Mouse (Mus musculus) testis, postnatal 10 days (tissue): ENCODE data around the gene Adk.

Experiments used
- DNase-seq: peaks from one replicate; pipeline ENCODE4 v3.0.0; 2021; ENCODE audit warnings: low spot score

Adk gene

DNA sequence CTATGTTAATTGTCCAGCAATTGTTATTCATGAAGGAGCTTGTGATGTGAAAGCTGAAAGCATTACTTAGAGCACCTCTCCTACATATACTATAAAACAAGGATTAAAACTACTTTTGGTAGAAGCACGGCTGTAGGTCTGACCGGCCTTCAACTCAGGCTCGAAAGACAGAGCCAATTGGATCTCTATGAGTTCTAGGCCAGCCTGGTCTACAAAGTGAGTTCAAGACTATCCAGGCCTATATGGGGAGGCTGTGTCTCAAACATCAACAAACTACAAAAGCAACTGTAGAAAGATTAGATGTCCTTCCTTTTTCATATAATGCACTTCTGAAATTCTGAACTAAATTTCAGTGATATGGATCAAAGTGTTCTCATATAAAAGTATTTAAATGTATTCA, 113.7 kb downstream of the Adk start:
- no peak for DNase-seq

DNA sequence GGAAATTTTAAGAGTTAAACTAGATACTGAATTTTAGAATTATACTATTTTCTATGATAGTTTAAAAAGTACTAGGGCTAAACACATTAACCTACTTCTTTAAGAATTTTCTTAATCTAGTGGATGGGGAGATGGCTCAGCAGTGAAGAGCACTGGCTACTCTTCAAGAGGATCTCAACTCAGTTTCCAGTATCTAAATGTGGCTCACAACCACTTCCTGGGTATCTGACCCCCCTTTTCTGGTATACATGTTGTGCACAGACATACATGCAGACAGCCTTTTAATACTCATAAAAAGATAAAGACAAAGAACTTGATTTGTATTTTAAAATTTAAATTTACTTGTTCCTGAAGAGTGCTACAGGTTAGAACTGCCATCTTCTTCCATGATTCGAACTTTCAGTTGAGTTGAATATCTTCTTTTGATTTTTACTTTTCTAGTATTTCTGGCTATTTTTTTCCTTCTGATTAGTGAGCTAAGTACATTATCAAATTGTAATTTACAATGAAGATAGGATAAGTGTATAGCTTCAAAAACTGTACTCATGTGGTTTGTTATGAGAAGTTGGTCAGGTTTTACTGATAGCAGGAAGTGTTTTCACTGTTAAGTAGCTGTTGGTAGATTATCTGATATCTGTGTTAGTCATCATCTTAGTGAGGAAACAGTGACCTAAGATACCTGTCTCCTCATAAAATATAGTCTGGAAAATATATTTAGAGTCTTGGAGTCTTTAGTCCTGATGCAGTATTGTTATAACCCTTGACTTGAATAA, 121.8 kb downstream of the Adk start:
- DNase-seq = no peak

DNA sequence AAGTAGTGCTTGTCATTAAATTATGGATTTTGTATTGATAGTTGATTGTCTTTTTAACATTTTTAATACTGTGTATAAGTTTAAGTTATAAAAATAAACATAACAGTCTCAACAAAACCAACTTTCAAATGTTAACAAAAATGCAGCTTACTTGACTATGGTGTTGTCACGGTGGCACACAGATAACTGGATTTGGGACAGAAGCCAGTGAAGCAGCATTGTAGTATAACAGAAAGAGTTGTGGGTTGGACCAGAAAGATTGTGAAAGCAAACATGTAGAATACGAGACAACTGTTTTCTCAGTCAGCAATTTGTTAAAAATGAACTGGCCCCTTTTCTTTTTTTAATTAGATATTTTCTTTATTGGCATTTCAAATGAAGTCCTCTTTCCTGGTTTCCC, 122.4 kb downstream of the Adk start:
- no peak for DNase-seq

DNA sequence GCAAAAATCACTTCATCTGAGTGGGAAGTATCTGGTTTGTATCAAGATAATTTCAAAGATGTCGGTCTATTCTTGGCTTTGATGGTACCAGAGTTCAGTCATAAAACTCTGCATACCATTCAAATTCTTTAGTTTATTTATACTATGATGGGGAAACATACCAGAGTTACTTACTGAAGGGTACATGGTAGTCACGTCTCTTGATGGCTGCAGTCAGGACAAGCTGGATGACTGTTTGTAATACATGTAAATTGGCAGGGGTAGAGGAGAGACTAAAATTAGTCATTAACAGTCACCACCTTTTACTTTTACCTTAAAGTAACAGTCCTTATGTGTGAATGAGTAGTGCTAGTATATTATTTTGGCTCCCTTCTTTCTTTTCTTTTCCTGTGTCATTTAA, 125.4 kb downstream of the Adk start:
- DNase-seq = no peak

DNA sequence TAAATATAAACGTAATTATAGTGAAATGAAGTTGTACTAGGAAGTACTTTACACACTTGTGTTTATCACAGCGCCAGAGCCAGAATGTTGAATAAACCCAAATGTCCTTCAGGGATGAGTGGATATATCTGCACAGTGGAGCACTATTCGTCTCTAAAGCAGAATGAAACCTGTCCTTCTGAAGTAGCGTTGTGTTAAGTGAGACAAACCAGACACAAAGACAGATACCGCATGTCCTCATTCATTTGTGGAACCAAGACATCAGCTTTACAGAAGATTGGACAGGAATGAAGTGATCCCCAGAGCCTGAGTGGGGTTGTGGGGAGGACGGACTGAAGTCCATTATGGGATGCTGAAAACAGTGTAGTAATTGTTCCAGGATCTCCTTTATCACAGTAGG, 126.0 kb downstream of the Adk start:
- DNase-seq = no peak

DNA sequence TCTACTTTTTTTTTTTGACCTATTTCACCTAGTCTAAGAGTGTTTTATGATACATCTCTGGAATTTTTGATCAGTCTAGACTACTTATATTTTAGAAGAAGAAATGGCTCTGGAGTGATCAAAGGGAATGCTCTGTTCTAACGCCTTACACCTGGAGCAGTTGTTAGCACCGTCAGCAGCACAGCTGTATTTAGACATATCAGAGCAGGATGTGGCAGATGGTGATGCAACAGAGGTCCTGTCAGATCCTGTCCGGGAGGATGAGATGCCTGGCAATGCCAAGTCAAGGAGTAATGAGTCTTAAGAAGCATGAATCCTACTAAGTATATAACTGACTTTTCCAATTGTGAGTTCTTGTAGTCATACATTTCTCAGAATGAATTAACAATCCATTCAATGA, 128.7 kb downstream of the Adk start:
- no peak for DNase-seq

DNA sequence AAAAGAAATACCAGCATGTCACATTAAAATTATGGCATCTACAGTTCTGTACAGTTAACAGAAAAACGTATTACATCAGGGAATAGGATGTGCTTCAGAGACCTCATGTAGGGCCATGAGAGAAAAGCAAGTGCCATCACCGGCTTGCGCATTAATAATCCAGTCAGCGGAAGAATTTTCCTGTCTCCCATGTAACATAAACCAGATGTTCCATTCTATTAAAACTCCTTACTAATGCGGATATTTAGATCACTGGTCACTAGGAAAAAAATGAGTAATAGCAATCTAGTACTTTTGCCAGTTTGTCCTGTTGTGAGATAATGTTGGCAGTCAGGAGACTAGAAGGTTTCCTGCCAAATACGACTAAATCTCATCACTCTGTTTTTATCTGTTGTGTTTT, 139.6 kb downstream of the Adk start:
- DNase-seq = no peak

DNA sequence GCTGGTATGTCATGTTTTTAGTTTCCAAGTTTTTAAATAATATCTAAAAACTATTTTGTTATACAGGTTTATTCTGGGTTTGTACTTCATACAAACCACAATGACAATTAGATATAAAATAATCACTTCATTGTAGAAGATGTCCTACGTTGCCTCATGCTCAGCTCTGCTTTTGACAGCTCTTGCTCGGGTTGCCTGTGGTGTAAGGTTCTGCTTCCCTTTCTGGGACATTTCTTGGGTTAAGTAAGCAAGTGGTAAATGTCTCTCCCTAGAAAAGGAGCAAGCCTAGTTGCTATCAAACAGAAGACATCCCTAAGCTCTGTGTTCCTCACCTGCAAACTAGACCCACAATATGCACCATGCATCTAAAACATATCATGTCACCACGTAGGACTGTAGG, 140.4 kb downstream of the Adk start:
- no peak for DNase-seq

DNA sequence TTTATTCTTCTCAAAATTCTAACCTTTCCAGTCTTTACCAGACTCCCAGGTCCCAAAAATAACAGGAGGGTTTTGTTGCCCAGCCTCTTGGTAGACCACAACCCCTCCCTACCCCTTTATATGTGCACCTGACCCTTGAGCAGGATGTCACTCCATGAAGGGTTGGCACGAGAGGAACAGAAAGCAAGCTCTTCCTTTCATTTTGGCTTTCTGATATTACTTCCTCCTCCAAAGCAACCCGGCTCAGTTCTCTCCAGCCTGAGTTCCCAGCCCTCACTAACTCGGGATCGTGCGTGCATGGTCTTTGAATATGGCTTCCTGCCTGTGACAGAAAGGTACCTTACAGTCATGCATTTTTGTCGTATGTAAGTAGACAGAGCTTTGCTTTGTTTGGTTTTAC, 142.0 kb downstream of the Adk start:
- no peak for DNase-seq

DNA sequence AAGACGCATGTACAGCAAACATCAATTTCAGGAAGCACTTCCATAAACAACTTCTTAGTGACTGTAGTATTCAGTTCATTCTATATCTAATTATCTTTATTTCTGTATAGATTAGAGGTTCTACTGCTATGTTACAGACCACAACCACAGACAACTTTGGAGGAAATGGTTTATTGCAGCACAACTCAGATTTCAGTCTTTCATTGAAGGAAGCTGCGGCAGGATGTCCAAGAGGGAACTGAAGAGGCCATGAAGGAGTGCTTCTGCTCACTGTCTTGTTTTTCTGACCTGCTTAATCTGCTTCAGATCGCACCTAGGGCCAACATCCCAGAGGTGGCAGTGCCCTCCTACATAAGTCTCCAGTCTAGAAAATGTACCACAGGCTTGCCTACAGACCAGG, 148.5 kb downstream of the Adk start:
- no peak for DNase-seq

DNA sequence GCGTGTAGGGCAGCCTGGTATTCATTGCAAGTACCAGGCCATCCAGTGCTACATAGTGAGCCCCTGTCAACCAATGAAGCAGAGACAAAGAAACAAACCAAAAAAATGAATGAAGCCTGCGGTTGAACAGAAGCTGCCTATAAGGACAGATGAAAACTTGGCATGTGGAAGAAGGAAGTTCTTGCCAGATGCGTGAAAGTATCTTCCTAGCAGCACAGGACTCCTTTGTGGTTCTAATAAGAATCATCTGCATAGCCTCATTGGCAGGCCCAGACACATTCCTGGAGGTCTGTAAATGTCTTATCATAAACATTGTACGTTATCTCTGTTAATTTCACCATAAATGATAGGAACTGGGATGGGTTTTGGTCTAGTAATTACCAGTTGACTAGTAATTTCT, 154.1 kb downstream of the Adk start:
- no peak for DNase-seq

DNA sequence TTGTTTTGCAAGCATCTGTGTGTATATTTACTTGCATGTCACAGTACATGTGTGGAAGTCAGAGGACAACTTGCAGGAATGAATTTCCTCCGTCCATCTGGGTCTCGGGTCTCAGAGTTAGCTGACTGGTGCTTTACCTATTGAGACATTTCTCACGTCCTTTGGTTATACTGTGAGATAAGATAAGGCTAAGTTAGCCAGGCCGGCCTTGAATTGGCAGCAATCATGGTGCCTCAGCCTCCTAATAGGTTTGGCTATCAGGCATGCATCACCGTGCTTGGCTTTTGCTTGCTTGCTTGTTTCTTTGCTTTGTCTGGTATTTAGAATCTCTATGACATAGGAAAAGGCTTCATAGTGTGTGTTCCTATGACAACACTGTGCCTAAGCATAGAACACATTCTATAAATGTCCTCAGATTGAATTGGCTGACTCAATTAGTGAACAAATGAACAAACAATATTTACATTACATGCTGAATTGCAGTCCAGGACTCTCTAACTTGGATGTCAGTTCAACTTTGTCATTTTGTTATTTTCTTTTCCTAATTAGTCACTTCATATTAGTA, 169.3 kb downstream of the Adk start:
- no peak for DNase-seq

DNA sequence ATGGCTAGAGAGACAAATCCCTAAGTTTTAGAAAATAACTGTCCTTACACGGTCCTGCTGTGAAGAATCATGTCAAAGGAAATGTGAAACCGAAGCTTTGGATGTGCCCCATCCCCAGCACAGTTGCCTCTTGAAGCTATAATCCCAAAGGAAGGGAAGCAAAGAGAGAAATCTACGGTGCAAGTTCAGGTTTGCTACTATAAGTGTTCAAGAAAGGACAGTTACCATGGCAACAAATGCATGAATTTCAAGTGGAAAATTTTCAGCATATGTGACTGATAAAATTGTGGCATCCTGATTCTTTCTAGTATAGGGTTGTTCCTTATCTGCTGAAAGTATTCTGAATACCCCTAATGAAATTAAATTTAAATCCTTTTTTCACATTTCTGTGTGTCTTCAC, 169.8 kb downstream of the Adk start:
- DNase-seq = no peak

DNA sequence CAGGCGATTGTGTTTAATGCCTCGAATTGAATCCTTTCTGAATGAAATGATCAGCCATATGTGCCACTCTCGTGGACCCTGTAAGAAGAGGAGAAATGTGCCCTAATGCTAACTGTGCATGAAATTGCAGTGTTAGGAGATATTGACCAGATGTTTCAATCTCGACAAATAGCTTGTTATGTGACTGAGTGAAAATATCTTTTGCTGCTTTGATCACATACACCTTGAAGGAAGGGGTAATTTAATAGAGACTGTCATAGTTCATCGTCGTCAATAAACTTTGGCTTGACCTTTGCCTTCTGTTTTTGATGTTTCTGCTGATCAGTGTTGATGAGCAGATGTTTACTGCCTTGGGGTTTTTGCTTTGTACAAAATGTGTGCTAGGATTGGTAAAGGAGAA, 171.1 kb downstream of the Adk start:
- DNase-seq = no peak

DNA sequence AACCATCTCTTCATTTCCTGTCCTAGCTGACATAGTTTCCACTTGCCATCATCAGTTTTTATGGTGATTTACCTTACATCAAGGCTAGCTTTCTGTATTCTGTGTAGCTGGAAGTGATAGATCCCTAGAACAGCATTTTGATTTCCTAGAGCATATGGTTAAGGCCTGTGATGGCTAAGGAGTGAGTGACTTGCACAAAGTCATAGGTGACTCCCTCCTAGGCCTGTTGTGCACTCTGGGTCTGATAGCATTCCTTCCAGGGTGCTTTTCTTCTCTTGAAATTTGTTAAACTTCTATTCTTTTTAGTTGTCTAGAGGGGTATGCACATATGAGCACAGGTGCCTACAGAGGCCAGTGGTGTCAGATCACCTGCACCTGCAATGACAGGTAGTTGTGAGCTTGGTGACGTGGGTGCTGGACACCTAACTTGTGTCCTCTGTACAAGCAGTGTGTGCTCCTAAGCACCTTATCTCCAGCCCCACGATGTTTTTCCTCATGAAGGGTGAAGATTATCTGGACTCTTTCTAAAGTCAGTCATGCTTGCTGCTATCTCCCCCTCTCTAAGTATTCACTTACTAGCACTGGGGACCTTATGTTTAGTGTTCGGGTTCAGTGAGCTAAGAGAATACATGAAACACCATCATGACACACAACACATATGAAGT, 171.7 kb downstream of the Adk start:
- no peak for DNase-seq

DNA sequence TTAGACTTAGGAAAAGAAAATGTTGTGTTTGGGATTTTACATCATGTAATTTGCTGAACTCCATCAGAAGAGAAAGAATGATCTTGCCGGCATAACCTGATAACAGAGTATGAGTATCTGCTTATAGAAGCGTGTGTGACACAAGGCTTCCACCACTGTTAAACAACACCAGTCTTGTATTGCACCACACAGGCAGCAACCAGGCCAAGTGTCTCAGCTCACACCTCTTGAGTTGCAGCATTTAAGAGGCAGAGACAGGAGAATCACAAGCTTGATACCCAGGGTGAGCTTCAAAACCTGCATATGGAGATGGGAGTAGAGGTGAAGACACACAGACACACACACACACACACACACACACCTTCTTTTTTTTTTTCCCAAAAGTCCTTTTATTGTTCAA, 184.7 kb downstream of the Adk start:
- DNase-seq = no peak

DNA sequence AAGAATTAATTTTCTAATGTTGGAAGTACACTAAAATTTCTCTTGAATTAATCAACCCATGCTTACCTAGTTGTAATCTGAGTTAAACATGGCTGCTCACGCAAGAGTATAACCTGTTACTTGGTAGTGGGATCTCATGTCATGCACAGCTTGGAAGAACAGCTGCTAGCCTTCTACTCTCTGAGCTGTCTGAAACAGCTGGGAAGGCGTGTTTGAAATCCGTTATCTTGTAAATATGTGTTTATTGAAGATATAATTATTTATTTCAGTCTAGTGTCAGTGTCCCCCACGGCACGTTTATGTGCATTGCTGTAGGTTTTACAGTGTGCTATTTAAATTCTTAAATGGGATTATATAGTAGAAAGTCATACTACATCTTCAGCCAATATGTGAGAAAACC, 188.7 kb downstream of the Adk start:
- DNase-seq = no peak

DNA sequence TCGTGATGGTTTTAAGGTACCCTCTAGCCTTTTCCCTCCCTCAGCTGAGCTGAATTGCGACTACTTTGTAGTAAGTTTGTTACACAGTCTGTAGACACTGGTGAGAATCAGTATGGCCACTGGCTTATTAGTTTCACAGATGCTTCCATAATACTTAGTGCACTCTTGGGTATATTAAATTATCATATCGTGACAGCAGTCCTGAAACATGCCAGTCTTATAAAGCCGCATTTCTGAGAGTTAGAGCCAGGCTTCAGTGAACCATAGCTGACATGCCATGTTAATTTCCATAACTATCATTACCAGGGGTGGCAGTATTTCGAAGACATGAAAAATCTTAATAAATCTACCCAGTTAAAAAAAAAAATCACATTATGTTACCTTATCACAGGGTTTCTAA, 199.0 kb downstream of the Adk start:
- no peak for DNase-seq

DNA sequence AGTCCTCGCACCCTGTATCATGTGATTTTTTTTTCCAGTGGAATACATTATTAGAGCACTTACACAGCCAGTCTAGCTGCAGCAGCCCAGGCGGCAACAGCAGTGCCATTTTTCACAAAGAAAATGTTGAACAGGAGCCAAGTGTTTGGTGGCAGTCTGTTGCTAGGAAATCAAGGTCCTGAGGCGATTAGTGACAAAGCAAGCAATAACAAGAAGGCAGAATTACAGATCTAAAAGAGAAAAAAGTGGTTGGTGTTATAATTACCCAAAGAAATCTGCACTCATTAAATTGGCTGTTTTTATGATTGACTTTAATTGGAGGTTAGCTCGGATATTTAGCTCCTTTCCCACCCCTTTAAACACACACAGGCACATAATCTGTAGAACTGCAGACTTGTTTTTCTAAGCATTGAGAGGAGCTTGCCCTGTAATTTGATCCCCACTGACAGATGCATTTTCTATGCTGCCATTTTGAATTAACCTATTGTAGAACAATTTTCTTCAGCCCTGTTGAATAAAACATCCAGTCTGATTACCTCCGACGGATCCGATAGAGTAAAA, 200.0 kb downstream of the Adk start:
- DNase-seq = no peak

DNA sequence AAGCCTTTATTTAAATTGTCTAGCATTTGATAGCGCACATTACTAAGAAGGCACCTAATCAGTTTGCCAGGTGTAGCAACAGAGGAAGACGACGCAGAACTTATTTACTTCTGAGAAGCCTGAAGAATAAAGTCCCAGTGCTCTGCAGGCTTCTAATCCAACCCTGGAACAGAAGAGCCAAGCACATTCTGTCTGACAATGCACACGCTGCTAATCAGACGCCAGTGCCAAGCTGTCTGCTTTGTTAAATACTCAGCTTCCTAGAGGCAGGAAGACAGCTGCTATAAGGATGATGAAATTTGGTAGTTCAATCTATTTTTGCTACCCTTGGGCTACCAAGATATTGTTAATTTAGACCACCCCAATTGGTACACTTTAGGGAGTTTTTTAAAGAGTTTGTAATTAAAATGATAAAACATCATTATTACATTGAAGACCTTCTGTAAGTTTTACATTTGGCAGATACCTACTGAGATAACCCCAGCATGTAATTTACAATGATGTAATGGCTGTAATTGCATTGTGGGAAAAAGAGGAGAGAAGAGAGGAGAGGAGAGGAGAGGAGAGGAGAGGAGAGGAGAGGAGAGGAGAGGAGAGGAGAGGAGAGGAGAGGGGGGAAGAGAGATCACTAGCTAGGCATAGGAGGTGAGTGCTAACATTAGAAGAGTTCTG, 201.1 kb downstream of the Adk start:
- no peak for DNase-seq

DNA sequence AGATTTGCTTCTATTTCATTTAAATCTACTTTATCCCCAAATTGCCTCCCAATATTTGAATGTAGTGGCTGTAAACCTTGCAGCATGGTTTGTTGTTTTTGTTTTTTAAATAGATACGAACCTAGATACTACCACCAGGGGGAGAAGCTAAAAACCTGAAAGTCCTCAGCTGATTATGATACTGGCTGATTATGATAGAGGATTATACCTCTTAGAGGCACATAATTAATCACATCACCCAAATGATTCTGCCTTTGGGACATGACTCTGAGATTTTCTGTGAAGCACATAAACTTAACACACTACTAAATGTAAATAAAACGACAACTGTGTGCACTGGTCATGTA, 201.6 kb downstream of the Adk start:
- DNase-seq = no peak

DNA sequence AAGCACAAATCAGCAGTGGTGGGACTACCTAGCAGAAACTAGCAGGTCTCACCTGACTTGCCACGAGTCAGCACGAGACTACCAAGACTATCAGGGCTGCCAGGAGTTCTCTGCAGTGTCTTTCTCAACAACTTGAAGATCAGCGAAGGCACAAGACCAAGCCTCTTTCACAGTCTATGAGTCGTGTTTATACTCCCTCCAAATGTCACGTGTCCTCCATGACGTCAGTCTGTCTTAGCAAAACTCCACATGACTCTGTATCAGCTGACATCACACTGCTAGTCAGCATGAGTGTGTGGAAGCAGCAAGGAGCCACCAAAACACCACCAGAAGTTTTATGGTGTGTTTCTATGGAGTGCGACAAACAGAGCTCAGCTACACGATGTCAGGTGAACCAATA, 215.9 kb downstream of the Adk start:
- no peak for DNase-seq

DNA sequence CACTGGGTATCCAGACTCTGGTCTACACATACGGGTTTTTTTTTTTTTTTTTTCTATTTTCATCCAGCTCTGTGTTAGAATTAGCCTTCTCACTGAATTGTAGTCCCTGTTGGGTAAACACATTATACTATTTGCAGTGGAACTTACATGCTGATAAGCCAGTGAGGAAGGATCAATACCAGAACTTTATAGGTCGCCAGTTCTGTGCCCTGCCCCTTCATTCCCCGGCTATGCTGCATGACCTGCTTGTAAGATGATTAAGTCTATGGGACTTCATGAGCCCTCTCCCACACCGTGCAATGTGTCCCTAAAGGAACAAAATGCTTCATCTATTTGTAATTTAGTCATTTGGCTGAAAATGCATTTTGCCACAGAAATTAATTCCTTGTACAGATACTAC, 219.1 kb downstream of the Adk start:
- no peak for DNase-seq
